Mouse (Mus musculus): ENCODE measurements at regions not wholly inside any gene's neighbourhood (a gene's known extent, or its start where the extent isn't known, plus 50 kb on each side); places are given as distances from the start of the nearest gene placed in this dataset.

DNA sequence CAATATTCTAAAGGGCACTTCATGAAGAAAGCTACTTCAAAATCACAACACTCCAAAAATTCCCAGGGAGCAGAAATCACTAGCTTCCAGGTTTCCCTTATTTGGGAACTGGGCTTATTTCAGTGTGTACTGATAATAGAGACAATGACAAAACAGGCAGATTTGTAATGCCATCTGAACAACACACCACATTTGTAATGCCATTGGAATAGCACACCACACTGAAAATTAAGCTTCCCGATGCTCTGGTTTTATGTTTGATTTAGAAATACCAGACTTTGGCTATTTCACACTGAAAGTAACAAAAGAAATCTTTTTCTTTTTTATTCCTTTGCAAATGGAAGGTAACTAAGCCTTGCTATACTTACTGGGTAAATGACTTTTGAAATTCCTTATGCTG is 343.5 kb upstream of the Cdh20 start:
- DNase-seq: no peak

- no peak for DNase-seq
These were observed 343.0 kb upstream of the Cdh20 start for GRCm38 (mm10) chr1:104425307-104425706.

DNA sequence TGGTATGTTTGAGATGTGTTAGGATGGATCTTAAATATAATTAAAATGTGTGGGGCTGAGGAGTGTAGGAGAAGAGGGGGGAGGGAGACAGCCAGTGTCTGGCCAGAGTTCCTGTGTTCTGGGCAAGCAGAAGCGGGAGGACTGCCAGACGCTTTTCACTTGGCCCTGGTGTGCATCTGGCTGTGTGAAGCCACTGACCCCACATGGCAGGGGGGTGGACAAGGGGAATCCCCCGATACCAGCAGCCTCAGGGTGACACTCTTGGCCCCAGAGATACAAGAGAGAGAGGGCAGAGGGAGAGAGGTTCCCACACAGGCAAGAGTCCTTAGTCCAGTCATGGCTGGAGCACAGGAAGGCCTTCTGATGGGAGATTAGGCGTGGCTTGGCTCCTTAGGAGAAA is 318.7 kb upstream of the Cdh20 start:
- DNase-seq: peak; percentile 7 to 9

DNA sequence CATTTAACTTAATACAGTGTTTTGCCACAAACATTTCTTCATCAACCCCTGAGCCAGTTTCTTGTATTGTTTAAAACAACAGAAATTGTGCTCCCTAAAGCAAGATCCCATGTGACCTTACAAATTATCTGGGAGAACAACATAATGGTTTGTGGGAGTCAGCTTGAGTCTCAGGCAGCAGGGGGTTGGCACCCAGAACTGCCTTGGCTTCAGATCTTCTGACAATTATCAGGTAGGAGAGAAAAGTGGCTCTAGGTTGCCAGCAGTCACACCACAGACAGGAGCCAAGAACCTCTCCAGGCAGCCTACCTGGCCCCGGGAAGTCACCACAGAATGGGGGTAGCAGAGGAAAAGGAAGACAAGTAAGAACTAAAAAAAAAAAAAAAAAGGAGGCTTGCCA is 299.8 kb upstream of the Cdh20 start:
- DNase-seq: peak; percentile 65 to 86

GRCm38 (mm10) chr1:104479757-104480156 is 288.6 kb upstream of the Cdh20 start:
- peak; percentile 10 to 61 for DNase-seq

Measured in cerebellum, postnatal 14 days (tissue).